Mouse (Mus musculus): Measurements from ENCODE around the gene Vstm5.
"Not testable (repeated sequence)": the region's sequence is repeated elsewhere in the genome, so short reads cannot be mapped to it uniquely, and the experiment has no call there.

Vstm5 gene
- long read RNA-seq, experiment 1, partial matches to known transcripts, result 0 of 2 reads
- long read RNA-seq, experiment 1, other reads (novel, unspliced or antisense), result 1 of 2 reads
- long read RNA-seq, experiment 2, result 0 reads

DNA sequence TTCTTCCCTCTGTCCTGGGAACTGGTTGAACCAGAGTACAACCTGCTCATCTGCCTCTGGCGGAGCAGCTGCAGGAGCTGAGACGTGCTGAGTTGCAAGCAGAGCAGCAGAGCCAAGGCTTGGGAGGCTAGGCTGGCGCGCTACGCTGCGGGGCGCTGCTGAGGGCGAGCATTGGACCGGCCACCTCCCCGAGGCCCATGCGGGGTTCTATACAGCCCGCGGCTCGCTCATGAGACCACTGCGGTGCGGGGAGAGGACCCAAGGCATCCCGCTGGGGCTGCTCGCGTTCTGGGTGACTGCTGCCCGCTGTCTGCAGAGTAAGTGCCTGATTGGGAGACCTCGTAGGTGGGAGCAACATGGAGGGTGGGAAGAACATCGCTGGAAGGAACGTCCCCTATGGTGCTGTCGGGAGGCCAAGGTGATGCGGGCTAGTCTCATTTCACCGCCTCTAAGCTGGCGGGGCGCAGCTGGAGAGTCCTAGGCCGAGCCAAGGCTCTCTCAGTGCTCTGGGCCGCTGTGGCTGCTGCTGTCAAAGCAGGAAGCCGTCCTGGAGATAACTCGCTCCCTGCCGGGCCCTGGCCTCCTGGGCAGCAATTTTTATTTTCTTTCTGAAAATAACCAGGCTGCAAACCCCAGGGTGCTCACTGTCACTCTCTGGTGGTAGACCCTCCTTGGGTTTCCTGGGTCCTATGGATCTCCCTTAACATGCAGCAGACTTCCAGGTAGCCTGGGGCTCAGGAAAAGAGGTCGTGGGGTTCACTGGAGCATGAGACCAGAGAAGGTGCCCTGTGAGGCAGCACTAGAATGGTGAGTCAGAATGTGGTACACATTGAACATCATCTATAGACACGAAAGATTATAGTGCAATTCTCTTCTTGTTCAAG is at the start of gene Vstm5:
Gene Vstm5, plus strand, starts transcription at position 4 of the 884 bp plus-strand sequence.
- intact Hi-C loops (cut with DNase I), result no loop called here

- intact Hi-C loops (cut with DNase I), result not testable (repeated sequence)
These were observed 44.0 kb upstream of the Vstm5 start for GRCm38 (mm10) chr9:15194806-15195205.

GRCm38 (mm10) chr9:15206631-15207030 is 32.2 kb upstream of the Vstm5 start:
- intact Hi-C loops (cut with DNase I), result no loop called here

DNA sequence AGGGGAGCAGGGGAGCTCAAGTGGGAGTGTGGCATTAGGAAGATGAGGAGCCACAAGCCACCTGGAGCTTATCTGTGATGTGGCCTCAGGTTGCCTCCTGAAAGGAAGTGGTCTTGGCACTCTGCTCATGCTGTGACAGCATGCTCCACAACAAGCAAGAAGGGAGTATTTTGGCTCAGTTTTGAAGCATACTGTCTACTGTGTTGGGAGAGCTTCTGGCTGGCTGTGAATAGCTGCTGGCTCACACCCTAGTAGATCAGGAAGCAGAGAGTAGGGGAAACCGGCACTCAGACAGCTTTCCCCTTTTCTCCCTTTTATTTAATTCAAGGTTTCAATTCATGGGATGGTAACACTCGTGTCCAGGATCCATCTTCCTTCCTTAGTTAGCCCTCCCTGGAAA is 29.5 kb upstream of the Vstm5 start:
- intact Hi-C loops (cut with DNase I), result no loop called here

DNA sequence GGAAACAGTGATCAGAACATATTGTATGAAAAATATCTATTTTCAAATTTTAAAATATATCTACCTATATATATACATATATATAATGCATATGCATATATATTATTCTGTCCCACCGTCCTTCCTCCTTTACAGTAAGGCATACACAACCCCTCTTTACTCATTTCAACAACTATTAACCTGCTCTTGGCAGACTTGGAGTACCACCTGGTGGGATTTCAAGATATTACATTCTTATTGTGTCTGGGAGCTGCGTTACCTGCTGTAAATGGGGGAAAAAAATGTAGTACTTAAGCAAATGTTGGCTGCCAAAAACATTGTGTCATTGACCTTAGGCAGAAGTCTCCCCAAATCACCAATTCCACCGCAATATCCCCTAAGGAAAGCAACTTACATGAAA is 27.0 kb upstream of the Vstm5 start:
- intact Hi-C loops (cut with DNase I), result loop anchor here (5.0 kb wide), 1 partner anchor 180 kb away; no protein-coding TSS in a partner anchor

GRCm38 (mm10) chr9:15213695-15214094 is 25.1 kb upstream of the Vstm5 start:
- intact Hi-C loops (cut with DNase I), result loop anchor here (5.0 kb wide), 1 partner anchor 181 kb away; no protein-coding TSS in a partner anchor

DNA sequence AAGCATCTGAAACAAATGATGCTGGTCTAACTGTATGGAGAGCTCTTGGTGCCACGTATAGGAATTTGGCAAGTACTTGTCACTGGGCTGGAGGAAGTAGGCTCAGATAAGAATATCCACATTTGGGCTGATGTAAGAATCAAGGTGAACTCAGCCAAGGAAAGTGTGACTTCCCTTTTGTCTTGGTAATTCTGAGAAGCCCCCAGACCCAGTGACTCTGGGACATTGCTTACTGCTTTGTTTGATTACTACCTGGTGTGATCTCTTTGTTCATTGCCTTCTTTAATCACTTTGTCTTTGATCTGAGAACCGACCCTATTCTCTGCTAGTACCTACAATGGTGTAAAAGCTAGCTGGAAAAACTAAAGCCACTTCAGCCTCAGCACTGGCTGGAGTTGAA is 13.9 kb upstream of the Vstm5 start:
- intact Hi-C loops (cut with DNase I), result no loop called here

- intact Hi-C loops (cut with DNase I), result no loop called here
These were observed 6.4 kb upstream of the Vstm5 start for GRCm38 (mm10) chr9:15232445-15232844.

DNA sequence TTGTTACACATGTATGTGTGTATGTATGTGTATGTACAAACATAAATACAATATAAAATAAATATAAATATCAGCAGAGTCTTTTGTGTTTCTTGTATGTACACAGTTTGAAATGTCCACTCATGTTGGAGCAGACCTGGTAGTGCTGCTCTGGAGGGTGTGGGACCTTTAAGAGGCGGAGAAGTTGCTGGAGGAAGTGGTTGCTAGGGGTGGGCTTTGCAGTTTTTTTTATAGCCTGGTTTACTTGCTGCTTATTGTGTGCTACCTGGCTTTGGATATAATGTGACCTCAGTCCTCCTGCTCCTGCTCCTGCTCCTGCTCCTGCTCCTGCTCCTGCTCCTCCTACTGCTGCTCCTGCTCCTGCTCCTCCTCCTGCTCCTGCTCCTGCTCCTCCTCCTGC is 5.2 kb upstream of the Vstm5 start:
- intact Hi-C loops (cut with DNase I), result no loop called here

- intact Hi-C loops (cut with DNase I), result no loop called here
These were observed 2.9 kb upstream of the Vstm5 start for GRCm38 (mm10) chr9:15235986-15236385.

DNA sequence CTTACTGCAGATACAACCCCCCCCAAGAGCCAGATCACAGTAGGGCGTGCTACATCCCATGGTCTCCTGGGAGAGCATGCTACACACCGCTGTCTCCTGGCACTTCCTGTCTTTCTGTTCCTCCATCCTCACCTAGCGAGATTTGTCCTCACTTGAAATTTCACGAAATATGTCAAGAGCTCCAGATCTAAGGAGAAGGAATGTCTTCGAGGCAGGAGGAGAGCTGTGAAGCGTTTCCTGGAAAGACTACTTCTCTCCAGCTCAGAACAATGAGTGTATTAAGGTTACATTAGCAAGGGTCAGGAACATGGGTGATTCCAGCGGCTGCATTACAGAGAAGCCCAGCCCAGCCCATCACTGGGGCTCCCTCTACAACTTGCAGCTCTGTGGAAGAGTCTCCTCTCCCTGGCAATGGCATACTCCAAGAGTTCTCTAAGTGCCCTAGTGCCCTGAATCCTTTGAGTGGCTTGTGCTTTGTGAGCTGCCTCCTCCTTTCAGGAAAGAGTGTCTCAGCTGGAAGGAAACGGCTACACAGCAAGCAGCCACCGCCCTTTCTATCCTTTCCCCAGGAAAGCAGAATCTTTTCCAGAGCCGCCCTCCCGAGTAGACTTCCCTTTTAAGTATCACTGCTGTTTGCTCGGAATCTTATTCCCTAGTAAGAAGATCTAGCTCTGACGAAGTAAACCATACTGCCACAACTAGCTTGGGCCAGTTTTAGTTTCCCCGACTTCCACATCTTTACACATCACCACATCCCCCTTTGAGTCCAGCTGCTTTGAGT is 1.1 kb upstream of the Vstm5 start:
- intact Hi-C loops (cut with DNase I), result no loop called here

DNA sequence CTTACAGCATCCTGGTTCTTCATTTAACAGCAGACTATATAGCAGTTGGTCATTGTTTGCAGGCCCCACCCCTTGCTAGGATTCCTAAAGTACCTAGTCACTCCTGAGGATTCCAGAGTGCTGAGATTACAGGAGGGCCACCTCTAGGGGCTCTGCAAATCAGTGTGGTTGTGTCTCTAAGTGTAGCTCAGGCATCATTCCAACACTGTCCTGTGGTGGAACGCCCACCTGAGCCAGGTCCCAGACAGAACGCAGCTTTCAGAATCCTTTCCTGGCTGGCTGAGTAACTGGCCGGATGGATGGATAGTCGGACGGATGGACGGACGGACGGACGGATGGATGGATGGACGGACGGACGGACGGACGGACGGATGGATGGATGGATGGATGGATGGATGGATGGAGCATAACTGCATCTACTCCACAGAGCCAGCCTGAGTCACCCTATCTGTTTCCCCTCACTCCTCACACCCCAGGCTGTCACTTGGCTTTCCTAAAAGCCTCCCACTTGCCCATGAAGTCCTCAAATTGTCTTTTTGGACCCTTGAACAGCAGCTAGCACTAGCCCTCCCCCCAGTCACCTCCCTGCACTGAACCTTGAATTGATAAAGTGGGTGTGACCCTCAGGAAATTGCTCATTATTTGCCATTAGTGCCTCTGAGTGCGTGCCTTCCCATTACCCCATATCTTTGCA is 401 bp upstream of the Vstm5 start:
- intact Hi-C loops (cut with DNase I), result no loop called here

GRCm38 (mm10) chr9:15240006-15240405 is 1.2 kb downstream of the Vstm5 start:
- intact Hi-C loops (cut with DNase I), result no loop called here

- intact Hi-C loops (cut with DNase I), result no loop called here
These were observed 2.2 kb downstream of the Vstm5 start for GRCm38 (mm10) chr9:15240863-15241595.

- intact Hi-C loops (cut with DNase I), result no loop called here
These were observed 2.7 kb downstream of the Vstm5 start for GRCm38 (mm10) chr9:15241596-15241939.

DNA sequence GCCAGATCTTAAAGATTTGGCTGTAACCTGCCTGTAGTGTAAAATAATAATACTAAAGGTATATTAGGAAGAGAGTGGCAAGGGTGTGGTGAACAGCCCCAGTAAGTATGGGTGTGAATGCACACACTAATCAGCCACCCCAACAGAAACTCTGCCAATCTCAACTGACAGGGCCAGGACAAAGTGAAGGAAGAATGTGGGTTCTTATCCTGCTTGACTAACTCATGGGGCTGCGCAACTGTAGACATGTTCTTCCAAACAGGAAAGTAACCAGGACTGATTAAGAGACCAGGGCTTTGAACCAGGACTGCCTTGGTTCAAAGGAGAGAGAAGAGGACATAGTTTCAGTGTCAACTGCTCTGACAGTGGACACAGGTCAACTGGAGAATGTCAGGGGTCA is 3.3 kb downstream of the Vstm5 start:
- intact Hi-C loops (cut with DNase I), result no loop called here

DNA sequence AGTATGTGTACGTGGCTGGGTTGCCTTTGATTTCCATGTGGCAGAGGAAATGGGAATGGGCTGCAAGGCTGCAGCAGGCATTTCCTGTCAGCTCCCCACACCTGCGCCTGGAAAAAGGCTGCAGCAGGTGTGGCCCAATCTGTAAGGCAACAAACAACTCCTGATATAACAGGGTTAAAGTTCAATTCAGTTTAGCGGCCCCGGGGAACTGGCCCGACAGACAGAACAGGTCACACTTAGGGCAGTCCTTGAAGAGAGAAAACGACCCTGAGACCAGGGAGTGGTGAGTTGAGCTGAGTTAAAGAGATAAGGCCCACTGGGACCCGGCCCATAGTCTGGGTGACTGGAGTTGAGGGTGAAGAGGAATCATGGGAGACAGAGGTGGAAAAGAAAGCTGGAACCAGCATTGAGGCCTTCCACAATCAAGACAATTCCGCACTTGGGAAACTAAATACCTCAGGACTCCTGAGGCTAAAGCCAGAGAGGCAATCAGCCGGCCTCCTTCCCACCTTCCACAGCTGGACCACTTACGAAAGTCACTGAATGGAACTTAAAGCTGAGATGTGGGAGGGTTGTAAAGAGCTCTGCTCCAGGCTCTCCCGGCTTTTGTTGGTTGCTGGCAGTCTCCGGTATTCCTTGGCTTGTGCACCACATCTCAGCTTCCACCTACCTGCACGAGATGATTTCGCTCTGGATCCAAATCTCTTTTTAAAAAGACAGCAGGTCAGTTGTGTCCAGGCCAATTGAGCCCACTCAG is 6.7 kb downstream of the Vstm5 start:
- intact Hi-C loops (cut with DNase I), result no loop called here

GRCm38 (mm10) chr9:15250376-15250775 is 11.5 kb downstream of the Vstm5 start:
- intact Hi-C loops (cut with DNase I), result no loop called here

DNA sequence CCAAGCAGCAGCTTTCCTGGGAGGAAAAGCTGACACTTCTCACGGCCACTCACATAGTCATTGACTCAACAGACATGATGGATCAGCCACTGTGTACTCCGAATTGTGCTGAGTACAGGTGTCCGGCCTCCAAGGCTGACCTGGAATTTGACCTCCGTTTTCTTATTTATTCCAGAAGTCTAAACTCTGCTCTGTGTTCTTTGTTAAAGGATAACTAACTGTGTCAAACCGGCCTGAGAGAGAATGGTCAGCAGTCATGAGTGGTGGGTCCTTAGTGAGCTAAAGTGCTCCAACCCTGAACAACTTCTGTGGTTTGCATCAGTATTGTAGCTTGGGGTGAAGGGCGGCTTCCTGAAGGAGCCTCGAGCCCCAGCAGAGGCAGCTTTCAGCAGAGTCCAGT is 13.4 kb downstream of the Vstm5 start:
- intact Hi-C loops (cut with DNase I), result no loop called here

DNA sequence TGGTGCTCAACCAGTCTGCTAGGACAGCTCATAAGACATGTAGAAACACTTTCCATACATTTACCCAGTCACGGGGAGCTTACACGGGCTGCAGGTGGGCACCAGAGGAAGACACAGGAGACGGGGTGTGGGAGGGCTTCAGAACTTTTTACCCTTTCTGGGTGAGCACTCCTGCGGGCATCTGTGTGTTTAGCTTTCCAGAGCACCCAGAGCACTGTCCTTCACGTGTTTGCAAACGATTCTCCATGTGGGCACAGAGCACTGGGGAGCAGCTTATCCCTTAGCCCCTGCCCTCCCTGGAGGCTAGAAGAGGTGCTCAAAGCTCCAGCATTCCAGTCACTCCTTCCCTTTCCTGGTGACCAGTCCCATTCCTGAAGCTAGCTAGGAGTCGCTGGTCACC is 15.7 kb downstream of the Vstm5 start:
- intact Hi-C loops (cut with DNase I), result no loop called here

Data from adrenal gland (tissue).